Mouse (Mus musculus): ENCODE data around the gene Tmem184b. TPM values are rescaled to one million over a fixed set of nuclear protein-coding genes. Genes with fewer than 3 reads are reported as not detected.

Tmem184b gene
- polyA plus RNA-seq, 1 experiment = 74.2 TPM

DNA sequence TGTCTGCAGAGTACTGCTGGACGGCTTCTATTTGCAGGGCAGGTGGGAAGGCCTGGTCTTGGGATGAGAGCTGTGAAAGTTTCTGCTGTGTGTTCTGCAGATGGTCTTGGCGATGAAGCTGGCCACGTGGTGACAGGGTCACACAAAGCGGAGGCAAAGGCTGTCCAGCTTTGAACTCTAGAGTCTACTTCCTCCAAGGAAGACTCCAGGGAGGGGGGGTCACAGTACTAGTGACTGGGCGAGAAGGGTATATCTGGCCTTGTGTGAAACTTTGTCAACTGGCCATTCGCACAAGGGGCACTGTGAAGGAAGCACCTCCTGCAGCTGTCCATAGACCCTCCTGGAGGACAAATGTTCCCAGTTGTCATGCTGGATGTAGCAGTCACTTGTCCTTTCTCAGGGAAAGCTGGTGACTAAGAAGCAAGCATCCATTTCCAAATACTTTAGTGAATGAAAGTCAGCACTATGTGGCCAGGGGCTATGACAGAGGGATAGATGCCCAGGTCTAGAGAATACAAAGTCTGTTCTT is 19.4 kb upstream of the Tmem184b start:
- no peaks in the 10 kb centered on the region for H3K79me3 ChIP-seq (ENCODE audit: low read depth)
- no peak overlapping the region for H3ac ChIP-seq (ENCODE audit: control insufficient read depth, insufficient read length, low read depth)
- no peaks in the 10 kb centered on the region for H3K27me3 ChIP-seq (ENCODE audit: control insufficient read depth, insufficient read depth, insufficient read length)
- H3K79me2 ChIP-seq (ENCODE audit: control insufficient read depth, insufficient read depth) = no peaks in the 10 kb centered on the region
- no peak for TF ChIP-seq FOSL1 (IDR thresholded peaks at IDR 0.05; ENCODE audit: insufficient read depth, low read length, poor library complexity, severe bottlenecking)
- TF ChIP-seq MYOD1 (IDR thresholded peaks at IDR 0.05; ENCODE audit: control insufficient read depth, insufficient read length, low read depth) = no peak
- TF ChIP-seq MAX (IDR thresholded peaks at IDR 0.05) = no peak
- TF ChIP-seq MYOG (IDR thresholded peaks at IDR 0.05; ENCODE audit: control insufficient read depth, extremely low read depth, insufficient read length) = no peak
- H3K4me3 ChIP-seq (ENCODE audit: insufficient read depth, poor library complexity, severe bottlenecking) = no peak overlapping the region
- peaks cover 92% of the 10 kb centered on the region for H3K36me3 ChIP-seq (ENCODE audit: control insufficient read depth, insufficient read depth)

DNA sequence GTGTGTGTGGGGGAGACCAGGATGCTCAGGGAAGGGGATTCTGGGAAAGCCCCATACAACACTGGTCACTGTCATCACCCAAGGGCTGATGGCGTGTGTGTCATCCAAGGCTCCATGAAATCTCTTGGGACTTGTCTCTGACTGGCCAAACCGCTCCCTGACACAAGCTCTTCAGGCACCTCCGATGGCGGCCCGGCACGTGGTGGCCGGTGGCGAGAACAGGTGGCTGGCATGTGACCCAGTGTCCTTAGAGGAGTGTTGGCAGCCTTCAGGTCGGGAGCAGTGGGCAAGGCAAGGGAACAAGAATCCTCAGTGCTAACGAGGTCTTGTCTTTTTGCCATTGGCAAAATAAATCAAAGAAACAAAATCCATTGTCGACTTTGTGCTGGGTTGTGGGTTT is 15.3 kb upstream of the Tmem184b start:
- Histone ChIP-seq H3ac (ENCODE audit: control insufficient read depth, insufficient read length, low read depth) (no peak overlapping the region), H3K36me3 (ENCODE audit: control insufficient read depth, insufficient read depth) (peaks cover 66% of the 10 kb centered on the region), H3K79me2 (ENCODE audit: control insufficient read depth, insufficient read depth) (no peaks in the 10 kb centered on the region), H3K79me3 (ENCODE audit: low read depth) (no peaks in the 10 kb centered on the region), H3K27me3 (ENCODE audit: control insufficient read depth, insufficient read depth, insufficient read length) (no peaks in the 10 kb centered on the region), H3K4me3 (ENCODE audit: insufficient read depth, poor library complexity, severe bottlenecking) (no peak overlapping the region)
- no peak for TF ChIP-seq FOSL1 (IDR thresholded peaks at IDR 0.05; ENCODE audit: insufficient read depth, low read length, poor library complexity, severe bottlenecking)
- peak; percentile 24 for TF ChIP-seq MAX (IDR thresholded peaks at IDR 0.05)
- TF ChIP-seq MYOD1 (IDR thresholded peaks at IDR 0.05; ENCODE audit: control insufficient read depth, insufficient read length, low read depth) = peak; percentile 32
- no peak for TF ChIP-seq CEBPB (IDR thresholded peaks at IDR 0.05; ENCODE audit: low read depth)
- TF ChIP-seq USF1 (IDR thresholded peaks at IDR 0.05; ENCODE audit: low read depth) = no peak
- TF ChIP-seq CTCF (IDR thresholded peaks at IDR 0.05; ENCODE audit: control insufficient read depth, insufficient read depth, insufficient read length) = no peak
- TF ChIP-seq MYOG (IDR thresholded peaks at IDR 0.05; ENCODE audit: control insufficient read depth, extremely low read depth, insufficient read length) = no peak

- Histone ChIP-seq H3K36me3 (ENCODE audit: control insufficient read depth, insufficient read depth) (peaks cover 62% of the 10 kb centered on the region), H3K4me3 (ENCODE audit: insufficient read depth, poor library complexity, severe bottlenecking) (no peak overlapping the region), H3K79me2 (ENCODE audit: control insufficient read depth, insufficient read depth) (no peaks in the 10 kb centered on the region), H3ac (ENCODE audit: control insufficient read depth, insufficient read length, low read depth) (no peak overlapping the region), H3K79me3 (ENCODE audit: low read depth) (no peaks in the 10 kb centered on the region), H3K27me3 (ENCODE audit: control insufficient read depth, insufficient read depth, insufficient read length) (no peaks in the 10 kb centered on the region)
- TF ChIP-seq FOSL1 (IDR thresholded peaks at IDR 0.05; ENCODE audit: insufficient read depth, low read length, poor library complexity, severe bottlenecking) (no peak), CEBPB (IDR thresholded peaks at IDR 0.05; ENCODE audit: low read depth) (no peak), MYOD1 (IDR thresholded peaks at IDR 0.05; ENCODE audit: control insufficient read depth, insufficient read length, low read depth) (no peak), CTCF (IDR thresholded peaks at IDR 0.05; ENCODE audit: control insufficient read depth, insufficient read depth, insufficient read length) (no peak), USF1 (IDR thresholded peaks at IDR 0.05; ENCODE audit: low read depth) (no peak), MAX (IDR thresholded peaks at IDR 0.05) (no peak), MYOG (IDR thresholded peaks at IDR 0.05; ENCODE audit: control insufficient read depth, extremely low read depth, insufficient read length) (no peak)
Observed at GRCm38 (mm10) chr15:79418265-79418664, 14.9 kb upstream of the Tmem184b start.

- Histone ChIP-seq H3ac (ENCODE audit: control insufficient read depth, insufficient read length, low read depth) (no peak overlapping the region), H3K36me3 (ENCODE audit: control insufficient read depth, insufficient read depth) (peaks cover 53% of the 10 kb centered on the region), H3K79me3 (ENCODE audit: low read depth) (no peaks in the 10 kb centered on the region), H3K79me2 (ENCODE audit: control insufficient read depth, insufficient read depth) (no peaks in the 10 kb centered on the region), H3K27me3 (ENCODE audit: control insufficient read depth, insufficient read depth, insufficient read length) (no peaks in the 10 kb centered on the region), H3K4me3 (ENCODE audit: insufficient read depth, poor library complexity, severe bottlenecking) (no peak overlapping the region)
- TF ChIP-seq CTCF (IDR thresholded peaks at IDR 0.05; ENCODE audit: control insufficient read depth, insufficient read depth, insufficient read length) (no peak), MAX (IDR thresholded peaks at IDR 0.05) (no peak), USF1 (IDR thresholded peaks at IDR 0.05; ENCODE audit: low read depth) (no peak), MYOD1 (IDR thresholded peaks at IDR 0.05; ENCODE audit: control insufficient read depth, insufficient read length, low read depth) (no peak), FOSL1 (IDR thresholded peaks at IDR 0.05; ENCODE audit: insufficient read depth, low read length, poor library complexity, severe bottlenecking) (no peak), MYOG (IDR thresholded peaks at IDR 0.05; ENCODE audit: control insufficient read depth, extremely low read depth, insufficient read length) (no peak), CEBPB (IDR thresholded peaks at IDR 0.05; ENCODE audit: low read depth) (no peak)
Observed at GRCm38 (mm10) chr15:79417379-79417778, 14.0 kb upstream of the Tmem184b start.

GRCm38 (mm10) chr15:79416460-79417085 is 13.2 kb upstream of the Tmem184b start:
- peaks cover 45% of the 10 kb centered on the region for H3K36me3 ChIP-seq (ENCODE audit: control insufficient read depth, insufficient read depth)
- H3K79me3 ChIP-seq (ENCODE audit: low read depth) = no peaks in the 10 kb centered on the region
- no peak for TF ChIP-seq MYOD1 (IDR thresholded peaks at IDR 0.05; ENCODE audit: control insufficient read depth, insufficient read length, low read depth)
- TF ChIP-seq FOSL1 (IDR thresholded peaks at IDR 0.05; ENCODE audit: insufficient read depth, low read length, poor library complexity, severe bottlenecking) = no peak
- TF ChIP-seq CEBPB (IDR thresholded peaks at IDR 0.05; ENCODE audit: low read depth) = no peak
- TF ChIP-seq CTCF (IDR thresholded peaks at IDR 0.05; ENCODE audit: control insufficient read depth, insufficient read depth, insufficient read length) = no peak
- TF ChIP-seq USF1 (IDR thresholded peaks at IDR 0.05; ENCODE audit: low read depth) = no peak
- no peak for TF ChIP-seq MYOG (IDR thresholded peaks at IDR 0.05; ENCODE audit: control insufficient read depth, extremely low read depth, insufficient read length)
- no peak for TF ChIP-seq MAX (IDR thresholded peaks at IDR 0.05)
- no peaks in the 10 kb centered on the region for H3K27me3 ChIP-seq (ENCODE audit: control insufficient read depth, insufficient read depth, insufficient read length)
- no peak overlapping the region for H3ac ChIP-seq (ENCODE audit: control insufficient read depth, insufficient read length, low read depth)
- H3K79me2 ChIP-seq (ENCODE audit: control insufficient read depth, insufficient read depth) = no peaks in the 10 kb centered on the region
- no peak overlapping the region for H3K4me3 ChIP-seq (ENCODE audit: insufficient read depth, poor library complexity, severe bottlenecking)
